Mouse (Mus musculus): ENCODE results near the gene Ing3. TPM values are rescaled to one million over a fixed set of nuclear protein-coding genes. Genes with fewer than 3 reads are reported as not detected.

Ing3 gene
- polyA plus RNA-seq, 1 experiment from 2014 or later, result 54.6 TPM

DNA sequence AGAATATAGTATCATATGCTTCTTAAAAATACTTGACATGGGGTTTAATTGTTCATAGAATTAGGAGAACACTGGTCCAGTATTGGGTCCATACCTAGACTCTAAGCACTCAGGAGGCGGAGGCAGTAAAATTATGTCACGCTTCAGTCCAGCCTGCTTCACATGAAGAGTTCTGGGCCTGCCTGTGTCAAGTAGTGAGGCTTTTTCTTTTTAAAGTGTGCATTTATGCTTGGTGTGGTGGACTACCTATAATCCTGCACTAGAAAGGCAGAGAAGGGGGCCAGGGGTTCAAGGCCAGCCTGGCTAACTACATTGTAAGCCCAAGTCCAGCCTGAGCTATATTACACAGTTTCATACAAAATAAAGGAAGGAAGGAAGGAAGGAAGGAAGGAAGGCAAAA is 38.2 kb downstream of the Ing3 start:
- no peak for ATAC-seq (ENCODE audit: insufficient number of reproducible peaks, low FRiP score, low TSS enrichment, low read depth)
- Histone ChIP-seq H3K4me3 (ENCODE audit: low read depth, low read length) (peak overlapping the region; percentile 54), H3K27ac (replicated peaks; ENCODE audit: low read depth, low read length) (peak overlapping the region; percentile 49), H3K36me3 (ENCODE audit: control insufficient read depth, insufficient read depth, low read length) (no peaks in the 10 kb centered on the region), H3K4me2 (ENCODE audit: low read depth, severe bottlenecking) (peak overlapping the region; percentile 82), H3K27me3 (ENCODE audit: control insufficient read depth, insufficient read depth, low read length) (no peaks in the 10 kb centered on the region), H3K4me1 (ENCODE audit: control insufficient read depth, insufficient read depth, low read length) (0 out of 2 replicates have a peak, but pooled peaks cover 3% of the 10 kb centered on the region), H3K9me3 (ENCODE audit: control insufficient read depth, low read length) (no peaks in the 10 kb centered on the region), H3K9ac (ENCODE audit: low read length) (peak overlapping the region; percentile 53)
- DNase-seq (ENCODE audit: low spot score), result no peak
- 24% methylated on average over 2 of the region's 2 CpGs for WGBS

DNA sequence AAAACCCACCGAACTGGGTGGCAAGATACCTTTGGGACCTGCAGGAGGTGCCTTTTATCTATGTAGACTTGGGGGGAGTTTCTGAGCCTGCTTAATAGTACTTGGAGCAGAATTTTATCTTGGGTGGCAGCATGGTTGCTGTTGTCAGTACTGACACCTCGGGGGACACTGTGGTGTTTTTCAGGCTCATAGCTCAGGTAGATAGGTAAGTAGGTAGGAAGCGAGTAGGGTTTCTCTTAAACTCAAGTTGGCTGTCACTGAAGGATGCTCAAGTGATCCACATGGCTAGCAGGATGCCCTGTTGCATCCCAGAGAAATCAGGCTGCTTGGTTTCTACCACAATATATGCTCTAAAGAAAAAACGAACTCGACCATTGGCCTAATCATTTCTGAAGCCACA is 38.9 kb downstream of the Ing3 start:
- 67% methylated on average over 5 of the region's 5 CpGs for WGBS
- Histone ChIP-seq H3K36me3 (ENCODE audit: control insufficient read depth, insufficient read depth, low read length) (no peaks in the 10 kb centered on the region), H3K4me2 (ENCODE audit: low read depth, severe bottlenecking) (peak overlapping the region; percentile 82), H3K27ac (replicated peaks; ENCODE audit: low read depth, low read length) (peak overlapping the region; percentile 77), H3K27me3 (ENCODE audit: control insufficient read depth, insufficient read depth, low read length) (no peaks in the 10 kb centered on the region), H3K9ac (ENCODE audit: low read length) (peak overlapping the region; percentile 57), H3K9me3 (ENCODE audit: control insufficient read depth, low read length) (no peaks in the 10 kb centered on the region), H3K4me3 (ENCODE audit: low read depth, low read length) (peak overlapping the region; percentile 54), H3K4me1 (ENCODE audit: control insufficient read depth, insufficient read depth, low read length) (0 out of 2 replicates have a peak, but pooled peaks cover 3% of the 10 kb centered on the region)
- ATAC-seq (ENCODE audit: insufficient number of reproducible peaks, low FRiP score, low TSS enrichment, low read depth) (no peak), DNase-seq (ENCODE audit: low spot score) (no peak)

DNA sequence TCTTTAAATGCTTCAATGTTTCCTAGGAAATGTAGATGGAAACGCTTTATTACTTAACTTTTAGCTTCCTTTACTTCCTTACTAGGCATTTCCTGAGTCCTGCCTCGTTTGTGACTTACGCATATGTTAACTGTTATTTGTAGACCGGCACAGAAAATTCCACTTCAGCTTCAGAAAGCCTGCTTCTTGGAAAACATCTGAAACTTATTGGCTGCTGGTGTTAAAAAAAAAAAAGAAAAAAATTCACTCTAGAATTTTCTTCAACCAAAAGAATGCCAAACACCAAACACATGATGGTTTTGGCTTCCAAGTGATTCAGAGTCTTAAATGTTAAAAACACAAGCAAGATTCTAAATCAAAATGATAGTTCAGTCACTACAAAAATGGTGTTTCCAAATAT is 39.7 kb downstream of the Ing3 start:
- H3K4me1 ChIP-seq (ENCODE audit: control insufficient read depth, insufficient read depth, low read length), result 0 out of 2 replicates have a peak, but pooled peaks cover 3% of the 10 kb centered on the region
- DNase-seq (ENCODE audit: low spot score) (no peak), ATAC-seq (ENCODE audit: insufficient number of reproducible peaks, low FRiP score, low TSS enrichment, low read depth) (no peak)
- H3K4me2 ChIP-seq (ENCODE audit: low read depth, severe bottlenecking), result peak overlapping the region; percentile 82
- H3K9ac ChIP-seq (ENCODE audit: low read length), result peak overlapping the region; percentile 57
- no peaks in the 10 kb centered on the region for H3K27me3 ChIP-seq (ENCODE audit: control insufficient read depth, insufficient read depth, low read length)
- WGBS, result 14% methylated on average over 4 of the region's 4 CpGs
- H3K36me3 ChIP-seq (ENCODE audit: control insufficient read depth, insufficient read depth, low read length), result no peaks in the 10 kb centered on the region
- no peaks in the 10 kb centered on the region for H3K9me3 ChIP-seq (ENCODE audit: control insufficient read depth, low read length)
- H3K4me3 ChIP-seq (ENCODE audit: low read depth, low read length), result peak overlapping the region; percentile 54
- peak overlapping the region; percentile 77 for H3K27ac ChIP-seq (replicated peaks; ENCODE audit: low read depth, low read length)

DNA sequence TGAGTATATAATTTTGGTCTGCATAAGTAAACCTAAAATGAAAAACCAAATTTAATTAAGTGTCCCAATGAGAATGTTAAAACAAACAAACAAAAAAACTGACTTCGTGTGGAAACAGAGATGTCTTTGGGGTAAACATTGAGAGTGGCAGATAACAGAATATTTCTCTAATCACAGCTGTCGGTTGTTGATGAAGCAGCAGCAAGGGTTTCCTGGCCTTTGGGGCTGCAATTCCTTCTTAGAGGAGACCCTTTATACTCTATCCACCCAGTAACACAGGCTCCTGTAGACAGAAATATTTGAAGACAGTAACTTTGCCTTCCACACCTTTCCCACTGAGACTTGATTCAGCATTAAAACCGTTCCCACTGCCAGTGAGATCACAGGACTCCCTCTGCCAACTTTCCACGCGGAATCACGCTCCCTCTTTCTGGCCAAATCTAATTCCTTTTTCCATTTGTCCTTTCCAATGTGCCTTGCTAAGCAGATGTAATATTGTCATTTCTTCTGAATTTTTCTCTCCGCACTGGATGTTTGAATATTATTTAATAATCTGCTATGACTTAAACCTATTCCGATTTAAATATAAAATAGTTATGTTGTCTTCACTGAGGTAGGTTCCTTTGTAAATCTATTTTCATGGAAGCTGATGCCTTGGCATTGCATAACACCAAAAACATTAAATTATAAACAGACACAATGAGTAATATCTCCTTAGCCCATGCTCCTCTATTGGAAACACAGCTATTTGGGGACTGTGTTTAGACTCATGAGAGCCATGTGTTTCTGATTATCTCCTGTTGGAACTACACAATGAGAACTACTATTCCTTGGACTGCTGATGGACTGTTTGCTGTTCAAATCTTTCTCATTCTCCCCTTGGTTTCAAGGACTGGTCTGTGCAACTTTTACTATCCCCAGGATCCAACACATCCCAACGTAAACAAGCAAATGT is 41.1 kb downstream of the Ing3 start:
- Histone ChIP-seq H3K4me3 (ENCODE audit: low read depth, low read length) (peak overlapping the region; percentile 20), H3K27ac (replicated peaks; ENCODE audit: low read depth, low read length) (peak overlapping the region; percentile 79), H3K4me2 (ENCODE audit: low read depth, severe bottlenecking) (peak overlapping the region; percentile 45), H3K36me3 (ENCODE audit: control insufficient read depth, insufficient read depth, low read length) (no peaks in the 10 kb centered on the region), H3K27me3 (ENCODE audit: control insufficient read depth, insufficient read depth, low read length) (no peaks in the 10 kb centered on the region), H3K4me1 (ENCODE audit: control insufficient read depth, insufficient read depth, low read length) (0 out of 2 replicates have a peak, but pooled peaks cover 3% of the 10 kb centered on the region), H3K9me3 (ENCODE audit: control insufficient read depth, low read length) (no peaks in the 10 kb centered on the region), H3K9ac (ENCODE audit: low read length) (peak overlapping the region; percentile 46; the same call in 1 of the 2 replicates)
- no peak for ATAC-seq (ENCODE audit: insufficient number of reproducible peaks, low FRiP score, low TSS enrichment, low read depth)
- DNase-seq (ENCODE audit: low spot score), result no peak
- 47% methylated on average over 9 of the region's 9 CpGs for WGBS

DNA sequence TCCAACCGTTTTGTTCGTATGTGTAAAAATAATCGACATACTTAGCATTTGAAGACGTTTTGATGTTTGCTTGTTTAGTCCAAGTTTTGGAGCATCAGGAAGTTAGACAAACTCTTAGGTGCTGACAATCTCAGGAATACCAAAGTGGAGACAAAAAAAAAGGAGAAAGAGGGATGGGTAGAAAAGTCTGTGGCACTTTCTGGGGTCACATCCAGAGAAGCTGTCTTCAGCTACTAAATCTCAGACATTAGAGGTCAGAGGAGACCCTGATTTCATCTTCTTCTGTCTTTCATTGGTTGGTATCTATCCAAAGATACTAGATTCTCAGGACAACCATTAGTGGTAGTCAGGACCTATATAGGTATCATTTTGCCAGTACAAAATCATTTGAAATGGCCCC is 41.8 kb downstream of the Ing3 start:
- H3K9me3 ChIP-seq (ENCODE audit: control insufficient read depth, low read length), result no peaks in the 10 kb centered on the region
- no peaks in the 10 kb centered on the region for H3K36me3 ChIP-seq (ENCODE audit: control insufficient read depth, insufficient read depth, low read length)
- H3K27me3 ChIP-seq (ENCODE audit: control insufficient read depth, insufficient read depth, low read length), result no peaks in the 10 kb centered on the region
- ATAC-seq (ENCODE audit: insufficient number of reproducible peaks, low FRiP score, low TSS enrichment, low read depth) (no peak), DNase-seq (ENCODE audit: low spot score) (no peak)
- no peak overlapping the region for H3K4me3 ChIP-seq (ENCODE audit: low read depth, low read length)
- peak overlapping the region; percentile 72 for H3K27ac ChIP-seq (replicated peaks; ENCODE audit: low read depth, low read length)
- H3K4me2 ChIP-seq (ENCODE audit: low read depth, severe bottlenecking), result peak overlapping the region; percentile 45
- H3K9ac ChIP-seq (ENCODE audit: low read length), result no peak overlapping the region; the same call in 1 of the 2 replicates
- H3K4me1 ChIP-seq (ENCODE audit: control insufficient read depth, insufficient read depth, low read length), result 0 out of 2 replicates have a peak, but pooled peaks cover 9% of the 10 kb centered on the region
- 52% methylated on average over 4 of the region's 4 CpGs for WGBS

DNA sequence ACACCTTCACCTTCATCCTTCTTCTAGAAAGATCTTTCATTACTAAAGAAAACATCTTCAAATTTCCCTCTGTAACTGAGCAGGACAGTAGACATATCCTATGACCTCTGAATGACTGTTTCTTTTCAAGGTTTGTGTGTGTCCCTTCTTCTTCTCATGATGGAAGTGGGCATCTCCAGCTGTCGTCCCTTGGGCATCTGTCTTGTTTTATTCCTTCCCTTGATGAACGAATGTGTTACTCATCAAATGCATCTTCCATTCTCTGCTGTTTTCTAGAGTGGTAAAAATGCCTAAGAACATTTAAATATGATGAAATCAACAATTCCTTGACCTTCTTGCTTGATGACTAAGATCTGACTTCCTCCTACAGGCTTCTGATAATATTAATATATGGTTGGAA is 43.7 kb downstream of the Ing3 start:
- H3K27me3 ChIP-seq (ENCODE audit: control insufficient read depth, insufficient read depth, low read length), result no peaks in the 10 kb centered on the region
- no peak overlapping the region for H3K9ac ChIP-seq (ENCODE audit: low read length)
- no peaks in the 10 kb centered on the region for H3K9me3 ChIP-seq (ENCODE audit: control insufficient read depth, low read length)
- peaks cover 16% of the 10 kb centered on the region for H3K4me1 ChIP-seq (ENCODE audit: control insufficient read depth, insufficient read depth, low read length)
- no peaks in the 10 kb centered on the region for H3K36me3 ChIP-seq (ENCODE audit: control insufficient read depth, insufficient read depth, low read length)
- ATAC-seq (ENCODE audit: insufficient number of reproducible peaks, low FRiP score, low TSS enrichment, low read depth) (no peak), DNase-seq (ENCODE audit: low spot score) (no peak)
- H3K4me3 ChIP-seq (ENCODE audit: low read depth, low read length), result no peak overlapping the region
- no peak overlapping the region for H3K4me2 ChIP-seq (ENCODE audit: low read depth, severe bottlenecking)
- 82% methylated on average over 2 of the region's 2 CpGs for WGBS
- no peak overlapping the region for H3K27ac ChIP-seq (replicated peaks; ENCODE audit: low read depth, low read length)

DNA sequence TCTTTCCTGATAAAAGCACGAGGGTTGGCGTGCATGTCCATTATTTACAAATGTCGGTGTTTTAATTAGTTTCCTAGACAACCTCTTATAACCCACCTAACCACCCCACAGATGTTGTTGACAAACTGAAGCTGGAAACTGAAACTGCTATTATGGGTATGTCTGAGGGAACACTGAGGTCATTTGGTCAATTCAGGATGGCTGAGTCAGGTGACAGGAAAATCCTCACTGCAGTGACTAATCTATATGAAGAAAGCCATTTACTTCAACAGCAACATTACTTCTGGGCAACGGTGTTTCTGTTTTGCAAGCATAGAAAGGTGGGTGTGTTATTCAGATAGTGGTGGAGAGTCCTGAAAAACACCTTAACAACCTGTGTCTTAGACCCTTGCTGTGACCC is 48.8 kb downstream of the Ing3 start:
- Histone ChIP-seq H3K9ac (ENCODE audit: low read length) (no peak overlapping the region), H3K4me1 (ENCODE audit: control insufficient read depth, insufficient read depth, low read length) (peaks cover 33% of the 10 kb centered on the region), H3K27ac (replicated peaks; ENCODE audit: low read depth, low read length) (no peak overlapping the region), H3K4me2 (ENCODE audit: low read depth, severe bottlenecking) (no peak overlapping the region), H3K9me3 (ENCODE audit: control insufficient read depth, low read length) (no peaks in the 10 kb centered on the region), H3K4me3 (ENCODE audit: low read depth, low read length) (no peak overlapping the region), H3K36me3 (ENCODE audit: control insufficient read depth, insufficient read depth, low read length) (no peaks in the 10 kb centered on the region), H3K27me3 (ENCODE audit: control insufficient read depth, insufficient read depth, low read length) (no peaks in the 10 kb centered on the region)
- ATAC-seq (ENCODE audit: insufficient number of reproducible peaks, low FRiP score, low TSS enrichment, low read depth), result no peak
- 27% methylated on average over 4 of the region's 4 CpGs for WGBS
- DNase-seq (ENCODE audit: low spot score), result no peak

DNA sequence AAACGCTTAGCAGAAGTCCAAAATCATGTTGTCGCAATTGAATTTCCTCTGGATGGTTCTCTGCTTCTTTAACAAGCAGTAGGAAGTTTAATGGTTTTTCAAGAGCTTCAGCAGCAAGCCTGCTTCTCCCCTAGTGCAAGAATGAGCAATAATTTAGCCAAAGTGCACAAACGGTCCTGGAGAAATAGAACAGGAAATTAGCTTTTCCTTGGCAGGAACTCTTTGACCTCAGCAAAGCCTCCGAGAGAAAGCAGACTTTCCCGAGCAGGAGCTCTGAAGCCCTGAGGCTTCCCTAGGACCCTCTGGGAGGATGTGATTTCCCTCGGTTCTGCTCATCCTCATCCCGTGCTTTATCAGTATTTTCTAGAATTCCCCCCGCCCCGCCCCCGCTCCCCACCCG is 49.7 kb downstream of the Ing3 start:
- 22% methylated on average over 11 of the region's 11 CpGs for WGBS
- no peaks in the 10 kb centered on the region for H3K9me3 ChIP-seq (ENCODE audit: control insufficient read depth, low read length)
- H3K4me1 ChIP-seq (ENCODE audit: control insufficient read depth, insufficient read depth, low read length), result peaks cover 38% of the 10 kb centered on the region
- no peaks in the 10 kb centered on the region for H3K36me3 ChIP-seq (ENCODE audit: control insufficient read depth, insufficient read depth, low read length)
- peak overlapping the region; percentile 16; the same call in 1 of the 2 replicates for H3K4me2 ChIP-seq (ENCODE audit: low read depth, severe bottlenecking)
- no peak for DNase-seq (ENCODE audit: low spot score)
- H3K4me3 ChIP-seq (ENCODE audit: low read depth, low read length), result no peak overlapping the region
- no peaks in the 10 kb centered on the region for H3K27me3 ChIP-seq (ENCODE audit: control insufficient read depth, insufficient read depth, low read length)
- peak overlapping the region; percentile 70 for H3K27ac ChIP-seq (replicated peaks; ENCODE audit: low read depth, low read length)
- H3K9ac ChIP-seq (ENCODE audit: low read length), result no peak overlapping the region
- 0 out of 2 replicates have a peak, but pooled peaks have one; percentile 33 for ATAC-seq (ENCODE audit: insufficient number of reproducible peaks, low FRiP score, low TSS enrichment, low read depth)
